Mouse (Mus musculus) heart, postnatal 0 days (tissue): ENCODE results near the gene Upp2.

Experiments used
- CTCF ChIP-seq: IDR thresholded peaks from 2 replicates; pipeline ENCODE4 v1.5.1; 2016; ENCODE audit warnings: antibody characterized with exemption, control low read depth, low read depth
- EP300 ChIP-seq: IDR thresholded peaks from 2 replicates; pipeline ENCODE4 v1.6.1; 2016; ENCODE audit warnings: antibody characterized with exemption, low read depth

DNA sequence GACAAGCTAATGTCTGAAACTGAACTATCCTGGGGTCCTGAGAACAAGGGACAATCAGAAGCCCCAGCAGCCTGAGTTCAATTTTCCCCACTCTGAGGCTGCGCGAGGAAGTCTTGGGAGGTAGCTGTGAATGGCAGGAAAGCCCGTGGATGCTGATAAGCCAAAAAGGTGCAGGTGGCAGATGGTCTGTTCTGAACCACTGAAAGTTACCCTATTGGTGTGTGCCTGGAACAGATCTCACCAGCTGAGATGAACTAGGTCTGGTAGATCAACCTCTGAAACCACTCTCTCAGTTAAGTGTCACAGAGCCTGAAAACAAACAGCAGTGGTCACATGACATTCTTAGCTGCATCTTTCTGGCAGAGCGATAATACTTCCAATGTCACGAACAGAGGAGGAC, 232.5 kb downstream of the Upp2 start:
- TF ChIP-seq CTCF (no peak), EP300 (no peak)
